Mouse (Mus musculus): ENCODE measurements around the gene Zfp286. TPM values are rescaled to one million over a fixed set of nuclear protein-coding genes. Genes with fewer than 3 reads are reported as not detected.

The Zfp286 gene
- total and polyA plus RNA-seq, 3 experiments = not detected

GRCm38 (mm10) chr11:62789617-62789936, 315 bp upstream of the Zfp286 start:
- H3K27me3 ChIP-seq (ENCODE audit: control insufficient read depth in 1 of 2, insufficient read depth in 2 of 2, low read length in 2 of 2) = no peaks in the 10 kb centered on the region; a peak in 1 of 4 replicates
- H3K79me2 ChIP-seq (ENCODE audit: control insufficient read depth, insufficient read depth, low read length, poor library complexity) = no peaks in the 10 kb centered on the region
- H3K9ac ChIP-seq (ENCODE audit: control insufficient read depth, low read depth, low read length, poor library complexity, severe bottlenecking) = no peak overlapping the region
- H3K9me3 ChIP-seq (replicated peaks; ENCODE audit: insufficient read depth, low read length) = no peaks in the 10 kb centered on the region
- no peaks in the 10 kb centered on the region for H3K4me1 ChIP-seq (ENCODE audit: control insufficient read depth in 1 of 2, insufficient read depth in 2 of 2, low read length in 2 of 2)
- no peak for TF ChIP-seq USF2 (IDR thresholded peaks at IDR 0.05; ENCODE audit: borderline replicate concordance in 1 of 2, insufficient read depth in 1 of 2, low read depth in 1 of 2, low read length in 2 of 2)
- no peak for TF ChIP-seq TCF12 (IDR thresholded peaks at IDR 0.05; ENCODE audit: low read depth, low read length)
- no peak for TF ChIP-seq KAT2A (conservative IDR thresholded peaks at IDR 0.05; ENCODE audit: low read depth, low read length)
- TF ChIP-seq ETS1 (IDR thresholded peaks at IDR 0.05; ENCODE audit: low read depth, low read length) = no peak
- no peak for TF ChIP-seq HCFC1 (IDR thresholded peaks at IDR 0.05; ENCODE audit: low read depth, low read length)
- no peak for TF ChIP-seq SIN3A (IDR thresholded peaks at IDR 0.05; ENCODE audit: low read length)
- no peak for TF ChIP-seq EP300 (IDR thresholded peaks at IDR 0.05; ENCODE audit: low read depth in 1 of 2, low read length in 2 of 2)
- no peak for TF ChIP-seq CHD1 (IDR thresholded peaks at IDR 0.05; ENCODE audit: low read depth, low read length)
- no peak for TF ChIP-seq POLR2AphosphoS5 (IDR thresholded peaks at IDR 0.05; ENCODE audit: borderline replicate concordance, low read depth, low read length)
- DNase-seq (ENCODE audit: low read depth, low spot score) = no peak
- no peak overlapping the region for H3K27ac ChIP-seq (ENCODE audit: control insufficient read depth, low read depth, low read length)
- no peaks in the 10 kb centered on the region for H3K36me3 ChIP-seq (ENCODE audit: control insufficient read depth in 1 of 2, insufficient read depth in 2 of 2, low read length in 2 of 2)
- no peak overlapping the region for H3K4me3 ChIP-seq (ENCODE audit: control insufficient read depth in 1 of 2, insufficient read depth in 1 of 2, low read depth in 2 of 2, low read length in 2 of 2)

- Histone ChIP-seq H3K4me1 (ENCODE audit: control insufficient read depth in 1 of 2, insufficient read depth in 2 of 2, low read length in 2 of 2) (no peaks in the 10 kb centered on the region), H3K27me3 (ENCODE audit: control insufficient read depth in 1 of 2, insufficient read depth in 2 of 2, low read length in 2 of 2) (no peaks in the 10 kb centered on the region; a peak in 2 of 4 replicates), H3K36me3 (ENCODE audit: control insufficient read depth in 1 of 2, insufficient read depth in 2 of 2, low read length in 2 of 2) (no peaks in the 10 kb centered on the region), H3K9me3 (replicated peaks; ENCODE audit: insufficient read depth, low read length) (no peaks in the 10 kb centered on the region), H3K27ac (ENCODE audit: control insufficient read depth, low read depth, low read length) (no peak overlapping the region), H3K4me3 (ENCODE audit: control insufficient read depth in 1 of 2, insufficient read depth in 1 of 2, low read depth in 2 of 2, low read length in 2 of 2) (no peak overlapping the region), H3K79me2 (ENCODE audit: control insufficient read depth, insufficient read depth, low read length, poor library complexity) (no peaks in the 10 kb centered on the region), H3K9ac (ENCODE audit: control insufficient read depth, low read depth, low read length, poor library complexity, severe bottlenecking) (no peak overlapping the region)
- no peak for TF ChIP-seq CTCF (IDR thresholded peaks at IDR 0.05 in 2 of 3, conservative IDR thresholded peaks at IDR 0.05 in 1 of 3; ENCODE audit: control insufficient read depth in 1 of 3, insufficient read depth in 1 of 3, low read depth in 2 of 3, low read length in 3 of 3, poor library complexity in 1 of 3, severe bottlenecking in 1 of 3)
- TF ChIP-seq EP300 (IDR thresholded peaks at IDR 0.05; ENCODE audit: low read depth in 1 of 2, low read length in 2 of 2) = no peak
- no peak for TF ChIP-seq ETS1 (IDR thresholded peaks at IDR 0.05; ENCODE audit: low read depth, low read length)
- no peak for TF ChIP-seq GABPA (IDR thresholded peaks at IDR 0.05; ENCODE audit: low read depth, low read length)
- TF ChIP-seq BHLHE40 (IDR thresholded peaks at IDR 0.05; ENCODE audit: borderline replicate concordance, low read depth, low read length) = no peak
- TF ChIP-seq UBTF (IDR thresholded peaks at IDR 0.05; ENCODE audit: borderline replicate concordance, insufficient read depth, low read depth, low read length) = no peak
- no peak for TF ChIP-seq CHD1 (IDR thresholded peaks at IDR 0.05; ENCODE audit: low read depth, low read length)
- no peak for TF ChIP-seq MAZ (IDR thresholded peaks at IDR 0.05; ENCODE audit: low read depth, low read length)
- no peak for TF ChIP-seq MEF2A (IDR thresholded peaks at IDR 0.05; ENCODE audit: extremely low read depth, insufficient replicate concordance, low read depth, low read length, poor library complexity, severe bottlenecking)
- TF ChIP-seq NRF1 (IDR thresholded peaks at IDR 0.05; ENCODE audit: insufficient read depth, low read depth, low read length, poor library complexity, severe bottlenecking) = no peak
- no peak for TF ChIP-seq NELFE (IDR thresholded peaks at IDR 0.05; ENCODE audit: low read depth, low read length)
- no peak for TF ChIP-seq SMC3 (IDR thresholded peaks at IDR 0.05; ENCODE audit: low read depth, low read length)
- no peak for TF ChIP-seq KAT2A (conservative IDR thresholded peaks at IDR 0.05; ENCODE audit: low read depth, low read length)
- no peak for TF ChIP-seq JUND (IDR thresholded peaks at IDR 0.05; ENCODE audit: low read depth, low read length)
- TF ChIP-seq CHD2 (IDR thresholded peaks at IDR 0.05; ENCODE audit: low read length) = no peak
- no peak for TF ChIP-seq RCOR1 (IDR thresholded peaks at IDR 0.05; ENCODE audit: low read depth, low read length)
- no peak for TF ChIP-seq POLR2A (IDR thresholded peaks at IDR 0.05; ENCODE audit: control insufficient read depth in 1 of 2, insufficient read depth in 1 of 2, low read depth in 1 of 2, low read length in 2 of 2, poor library complexity in 1 of 2)
- no peak for TF ChIP-seq ZC3H11A (IDR thresholded peaks at IDR 0.05; ENCODE audit: low read depth, low read length)
- TF ChIP-seq USF1 (IDR thresholded peaks at IDR 0.05; ENCODE audit: low read depth, low read length) = no peak
- no peak for TF ChIP-seq TBP (IDR thresholded peaks at IDR 0.05; ENCODE audit: low read depth, low read length)
- no peak for DNase-seq (ENCODE audit: low read depth, low spot score)
These were observed 12.8 kb downstream of the Zfp286 start for GRCm38 (mm10) chr11:62776510-62776909.
